Mouse (Mus musculus) megakaryocyte, embryonic 14.5 days (primary cell): ENCODE results near the gene Sdf2l1.

Experiments used
- FLI1 ChIP-seq: IDR thresholded peaks from 2 replicates; pipeline ENCODE4 v1.6.1; 2012; ENCODE audit warnings: low read length, inconsistent platforms, mixed read lengths
- GATA1 ChIP-seq: IDR thresholded peaks from 3 replicates; pipeline ENCODE4 v1.6.1; 2012; ENCODE audit warnings: mixed read lengths, low read length, inconsistent platforms, borderline replicate concordance

DNA sequence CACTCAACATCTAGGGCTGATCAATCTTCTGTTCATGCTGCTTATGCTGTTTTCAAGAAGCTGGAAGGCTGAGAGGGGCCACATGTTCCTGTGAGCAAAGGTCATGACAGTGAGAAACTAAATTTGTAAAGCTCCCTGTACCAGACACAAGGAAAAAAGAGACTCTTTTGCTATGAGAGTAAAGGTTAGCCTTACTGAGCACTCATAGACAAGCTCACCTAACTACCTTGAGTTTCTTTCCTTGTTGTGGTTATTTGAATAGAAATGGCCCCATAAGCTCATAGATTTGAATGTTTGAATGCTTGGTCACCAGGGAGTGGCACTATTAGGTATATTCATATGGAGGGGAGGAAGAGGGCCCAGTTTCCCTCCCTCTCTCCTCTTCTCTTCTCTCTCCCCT is 35.0 kb upstream of the Sdf2l1 start:
- TF ChIP-seq GATA1: no peak
- TF ChIP-seq FLI1: no peak
